Mouse (Mus musculus) ES-Bruce4 (cell line): ENCODE measurements around the gene Pdcd1lg2. TPM values are rescaled to one million over a fixed set of nuclear protein-coding genes. Genes with fewer than 3 reads are reported as not detected.

Experiments
- H3K27ac ChIP-seq: 2 replicates; pipeline ENCODE4 v1.5.1; 2012; ENCODE audit warnings: low read length, inconsistent platforms; ENCODE audit not compliant: insufficient read depth
- H3K27me3 ChIP-seq: 2 replicates; pipeline ENCODE4 v1.6.1; 2012; ENCODE audit warnings: mild to moderate bottlenecking, low read length, inconsistent platforms; ENCODE audit not compliant: control insufficient read depth, poor library complexity, insufficient read depth, severe bottlenecking
- H3K36me3 ChIP-seq: 2 replicates; pipeline ENCODE4 v1.6.1; 2012; ENCODE audit warnings: inconsistent platforms, mild to moderate bottlenecking, low read length, moderate library complexity; ENCODE audit not compliant: control insufficient read depth, poor library complexity, insufficient read depth, severe bottlenecking
- H3K4me1 ChIP-seq: one replicate; pipeline ENCODE4 v1.8.1; 2011; ENCODE audit warnings: low read length; ENCODE audit not compliant: control insufficient read depth, insufficient read depth
- H3K4me3 ChIP-seq: 2 replicates; pipeline ENCODE4 v1.5.1; 2011; ENCODE audit warnings: low read depth, mild to moderate bottlenecking, low read length
- H3K9ac ChIP-seq: 2 replicates; pipeline ENCODE4 v1.6.1; 2012; ENCODE audit warnings: low read depth, mild to moderate bottlenecking, inconsistent platforms; ENCODE audit not compliant: poor library complexity, severe bottlenecking
- H3K9me3 ChIP-seq: replicated peaks from 2 replicates; pipeline ENCODE4 v1.6.1; 2012; ENCODE audit warnings: mild to moderate bottlenecking, low read length, inconsistent platforms; ENCODE audit not compliant: control insufficient read depth, poor library complexity, insufficient read depth, severe bottlenecking
- CTCF ChIP-seq: IDR thresholded peaks from one replicate; pipeline ENCODE4 v1.8.1; 2011; ENCODE audit warnings: low read depth, low read length
- EP300 ChIP-seq: IDR thresholded peaks from 2 replicates; pipeline ENCODE4 v1.6.1; 2011; ENCODE audit warnings: low read depth, low read length; ENCODE audit not compliant: insufficient read depth
- POLR2A ChIP-seq: IDR thresholded peaks from one replicate; pipeline ENCODE4 v1.8.1; 2011; ENCODE audit warnings: low read length; ENCODE audit not compliant: insufficient read depth
- polyA plus RNA-seq: library from polyadenylated mRNA; stranded (reverse); fragments of >200 nt; gene quantifications from 2 replicates; pipeline ENCODE4 v1.2.4, GENCODE M21; 2011; ENCODE audit warnings: low read depth; ENCODE audit not compliant: missing spikeins, insufficient read depth, insufficient read length

Pdcd1lg2 gene
- polyA plus RNA-seq, 1 experiment: not detected

DNA sequence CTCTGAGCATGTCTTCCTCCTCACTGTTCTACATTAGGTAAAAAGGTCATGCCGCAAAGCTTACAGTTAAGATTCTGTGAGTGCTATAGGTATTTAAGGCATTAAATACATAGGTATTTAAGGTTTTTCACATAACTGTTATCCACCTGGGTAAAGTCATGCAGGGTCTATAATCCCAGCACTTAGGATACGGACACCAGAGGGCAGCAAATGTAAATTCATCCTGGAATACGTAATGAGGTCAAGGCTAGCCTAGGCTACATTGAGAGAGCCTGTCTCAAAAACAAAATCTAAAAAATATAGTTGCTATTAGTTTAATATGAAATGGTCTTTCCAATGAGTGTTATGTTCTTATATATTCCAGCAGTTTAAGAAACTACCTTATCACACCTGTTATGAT lies 33.6 kb downstream of the Pdcd1lg2 start:
- Histone ChIP-seq H3K9me3 (no peaks in the 10 kb centered on the region), H3K4me3 (no peak overlapping the region), H3K4me1 (no peaks in the 10 kb centered on the region), H3K27me3 (peaks cover 2% of the 10 kb centered on the region; the same call in 1 of the 2 replicates), H3K9ac (no peak overlapping the region), H3K27ac (no peak overlapping the region), H3K36me3 (no peaks in the 10 kb centered on the region)
- TF ChIP-seq EP300: no peak
- no peak for TF ChIP-seq CTCF
- no peak for TF ChIP-seq POLR2A

DNA sequence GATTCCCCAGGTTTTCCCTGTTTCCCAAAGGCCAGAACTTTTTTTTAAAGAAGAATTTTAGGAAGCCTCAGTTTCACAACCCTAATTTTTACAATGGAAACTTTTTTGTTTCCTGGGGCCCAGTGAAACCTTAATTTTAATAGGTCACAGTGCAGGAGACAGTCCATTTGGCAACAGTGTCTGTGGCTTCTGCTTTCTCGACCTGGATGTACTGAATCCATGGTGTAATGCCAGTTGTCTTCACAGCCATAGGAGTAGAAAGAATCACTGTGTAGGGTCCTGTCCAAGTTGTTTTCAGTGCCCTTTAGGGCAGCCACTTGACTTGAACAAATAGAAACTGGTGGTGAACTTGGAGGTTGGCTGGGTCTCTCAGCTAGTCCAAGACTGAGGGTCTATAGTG lies 37.7 kb downstream of the Pdcd1lg2 start:
- TF ChIP-seq CTCF (no peak), EP300 (no peak), POLR2A (no peak)
- Histone ChIP-seq H3K9me3 (no peaks in the 10 kb centered on the region), H3K36me3 (no peaks in the 10 kb centered on the region), H3K27me3 (no peaks in the 10 kb centered on the region), H3K4me3 (no peak overlapping the region), H3K9ac (no peak overlapping the region), H3K4me1 (no peaks in the 10 kb centered on the region), H3K27ac (no peak overlapping the region)

DNA sequence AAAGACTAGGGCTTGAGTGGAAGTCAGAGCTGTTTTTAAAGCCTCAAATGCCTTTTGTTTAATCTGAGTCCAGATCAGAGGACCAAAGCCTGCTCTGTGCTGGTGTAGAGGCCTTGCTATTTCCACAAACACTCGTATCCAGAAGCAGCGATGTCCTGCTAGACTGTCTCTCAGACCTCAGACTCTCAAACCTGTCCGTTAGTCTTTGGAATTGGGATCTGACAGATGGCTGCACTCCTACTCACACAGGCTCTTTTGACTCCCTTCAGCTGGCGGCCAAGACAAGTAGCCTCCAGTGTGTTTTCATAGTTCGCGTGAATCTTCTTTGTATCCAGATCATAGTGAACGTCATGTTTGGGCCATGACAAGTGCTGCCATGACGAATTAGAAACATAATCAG lies 39.7 kb downstream of the Pdcd1lg2 start:
- TF ChIP-seq EP300: no peak
- no peak for TF ChIP-seq CTCF
- no peak for TF ChIP-seq POLR2A
- H3K4me3 ChIP-seq: no peak overlapping the region
- H3K27ac ChIP-seq: no peak overlapping the region
- no peaks in the 10 kb centered on the region for H3K27me3 ChIP-seq
- no peaks in the 10 kb centered on the region for H3K9me3 ChIP-seq
- no peak overlapping the region for H3K9ac ChIP-seq
- H3K4me1 ChIP-seq: no peaks in the 10 kb centered on the region
- H3K36me3 ChIP-seq: no peaks in the 10 kb centered on the region

DNA sequence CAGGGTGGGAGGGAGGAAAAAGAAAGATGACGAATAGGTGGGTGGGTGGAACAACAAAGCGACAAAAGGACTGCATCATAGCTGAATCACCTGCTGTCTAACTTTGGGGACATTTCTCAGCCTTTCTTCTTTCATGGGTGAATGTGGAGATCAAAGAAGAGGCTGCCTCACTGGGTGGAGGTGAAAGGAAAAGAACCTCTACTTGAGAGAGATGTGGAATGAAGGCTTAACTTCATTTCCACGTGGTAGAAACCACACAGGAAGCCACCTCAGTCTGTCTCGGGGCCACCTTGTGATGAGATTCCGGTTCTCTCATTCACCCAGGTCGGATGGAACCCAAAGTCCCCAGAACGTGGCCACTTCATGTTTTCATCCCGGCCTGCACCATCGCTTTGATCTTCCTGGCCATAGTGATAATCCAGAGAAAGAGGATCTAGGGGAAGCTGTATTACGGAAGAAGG lies 43.5 kb downstream of the Pdcd1lg2 start:
- TF ChIP-seq EP300 (no peak), CTCF (no peak), POLR2A (no peak)
- no peak overlapping the region for H3K27ac ChIP-seq

DNA sequence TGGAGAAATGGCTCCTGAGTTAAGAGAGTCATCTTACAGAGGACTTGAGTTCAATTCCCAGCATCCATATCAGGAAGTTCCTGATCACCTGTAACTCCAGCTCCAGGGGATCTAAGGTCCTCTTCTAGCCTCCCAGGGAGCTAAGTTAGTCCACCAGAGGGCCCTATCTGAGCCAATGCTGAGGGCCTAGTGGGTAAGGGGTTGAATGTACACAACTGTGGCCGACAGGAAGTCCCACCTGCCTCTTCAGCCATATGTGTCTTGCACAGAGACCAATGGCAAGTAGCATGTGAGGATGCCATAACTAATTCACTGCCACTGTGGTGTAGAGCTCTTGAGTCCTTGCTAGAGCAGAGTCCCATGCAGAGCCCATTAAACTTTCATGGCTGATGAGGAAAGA lies 44.4 kb downstream of the Pdcd1lg2 start:
- no peaks in the 10 kb centered on the region for H3K36me3 ChIP-seq
- TF ChIP-seq EP300 (no peak), CTCF (no peak), POLR2A (no peak)
- no peaks in the 10 kb centered on the region for H3K9me3 ChIP-seq
- no peak overlapping the region for H3K9ac ChIP-seq
- H3K27me3 ChIP-seq: no peaks in the 10 kb centered on the region
- H3K4me1 ChIP-seq: no peaks in the 10 kb centered on the region
- H3K4me3 ChIP-seq: no peak overlapping the region
- H3K27ac ChIP-seq: no peak overlapping the region

More for the DNA sequence above, 43.5 kb downstream of the Pdcd1lg2 start:
- Histone ChIP-seq H3K36me3 (no peaks in the 10 kb centered on the region), H3K4me3 (no peak overlapping the region), H3K9me3 (no peaks in the 10 kb centered on the region), H3K4me1 (no peaks in the 10 kb centered on the region), H3K9ac (no peak overlapping the region), H3K27me3 (no peaks in the 10 kb centered on the region)

DNA sequence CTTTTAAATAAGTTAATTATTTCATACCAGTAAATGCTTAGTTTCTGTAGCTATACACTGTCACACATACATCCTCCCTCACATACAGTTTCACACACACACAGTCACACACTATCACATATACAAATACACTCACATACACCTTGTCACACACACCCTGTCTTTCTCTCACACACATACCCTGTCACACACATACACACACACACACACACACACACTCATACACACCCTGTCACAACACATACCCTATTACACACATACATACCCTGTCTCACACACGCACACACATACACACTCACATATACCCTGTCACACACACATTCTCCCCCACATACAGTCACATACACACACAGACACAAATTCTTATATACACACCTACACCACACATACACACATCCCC lies 47.3 kb downstream of the Pdcd1lg2 start:
- TF ChIP-seq POLR2A: no peak
- TF ChIP-seq EP300: no peak
- TF ChIP-seq CTCF: no peak
- H3K4me3 ChIP-seq: no peak overlapping the region
- no peaks in the 10 kb centered on the region for H3K36me3 ChIP-seq
- no peak overlapping the region for H3K9ac ChIP-seq
- H3K4me1 ChIP-seq: no peaks in the 10 kb centered on the region
- no peaks in the 10 kb centered on the region for H3K27me3 ChIP-seq
- no peaks in the 10 kb centered on the region for H3K9me3 ChIP-seq
- no peak overlapping the region for H3K27ac ChIP-seq

DNA sequence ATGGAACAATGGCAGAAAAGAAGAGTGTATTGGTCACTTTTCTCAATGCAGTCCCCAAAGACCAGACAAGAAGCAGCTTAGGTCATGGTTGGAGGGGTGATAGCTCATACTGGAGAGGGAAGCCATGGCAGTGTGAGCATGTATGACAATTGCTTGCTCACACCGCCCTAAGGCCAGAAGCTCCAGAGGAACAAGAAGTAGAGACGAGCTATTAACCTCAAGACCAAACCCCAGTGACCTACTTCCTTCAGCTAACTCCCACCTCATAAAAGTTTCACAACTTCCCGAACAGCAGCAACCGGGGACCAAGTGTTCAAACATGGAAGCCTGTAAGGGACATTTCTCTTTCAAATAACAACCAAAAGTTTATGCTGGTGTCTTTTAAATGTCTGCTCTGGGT lies 51.7 kb downstream of the Pdcd1lg2 start:
- no peak overlapping the region for H3K9ac ChIP-seq
- no peaks in the 10 kb centered on the region for H3K4me1 ChIP-seq
- H3K4me3 ChIP-seq: no peak overlapping the region
- H3K27me3 ChIP-seq: no peaks in the 10 kb centered on the region
- H3K9me3 ChIP-seq: no peaks in the 10 kb centered on the region
- no peak overlapping the region for H3K27ac ChIP-seq
- TF ChIP-seq POLR2A (no peak), CTCF (no peak), EP300 (no peak)
- H3K36me3 ChIP-seq: no peaks in the 10 kb centered on the region
